Mouse (Mus musculus) kidney, embryonic 14.5 days (tissue): ENCODE measurements around the gene Rfx7. TPM values are rescaled to one million over a fixed set of nuclear protein-coding genes. Genes with fewer than 3 reads are reported as not detected.

Experiments
- ATAC-seq: fragments of 200-750 bp; cut with Nextera tagmentation; 2 replicates; pipeline ENCODE4 v1.8.0; 2017; ENCODE audit warnings: moderate number of reproducible peaks, mild to moderate bottlenecking, moderate TSS enrichment, moderate library complexity; ENCODE audit not compliant: low FRiP score, low TSS enrichment
- H3K27ac ChIP-seq: fragments of 300-500 bp; sonication (generic); 2 replicates; pipeline ENCODE4 v1.5.1; 2014; ENCODE audit warnings: low read depth, mild to moderate bottlenecking, low read length, moderate library complexity, mixed read lengths
- H3K27me3 ChIP-seq: fragments of 300-500 bp; sonication (generic); 2 replicates; pipeline ENCODE4 v1.6.1; 2014; ENCODE audit warnings: mild to moderate bottlenecking, low read length; ENCODE audit not compliant: control insufficient read depth, insufficient read depth
- H3K36me3 ChIP-seq: fragments of 300-500 bp; sonication (generic); 2 replicates; pipeline ENCODE4 v1.6.1; 2014; ENCODE audit warnings: low read length, mixed read lengths; ENCODE audit not compliant: control insufficient read depth, insufficient read depth
- H3K4me1 ChIP-seq: fragments of 300-500 bp; sonication (generic); 2 replicates; pipeline ENCODE4 v1.6.1; 2014; ENCODE audit warnings: low read length, mixed read lengths; ENCODE audit not compliant: control insufficient read depth, insufficient read depth
- H3K4me2 ChIP-seq: fragments of 300-500 bp; sonication (generic); replicated peaks from 2 replicates; pipeline ENCODE4 v1.6.1; 2014; ENCODE audit warnings: low read depth, mild to moderate bottlenecking, low read length
- H3K4me3 ChIP-seq: fragments of 300-500 bp; sonication (generic); 2 replicates; pipeline ENCODE4 v1.5.1; 2014; ENCODE audit warnings: mild to moderate bottlenecking, low read length
- H3K9ac ChIP-seq: fragments of 300-500 bp; sonication (generic); 2 replicates; pipeline ENCODE4 v1.6.1; 2014; ENCODE audit warnings: low read depth, mild to moderate bottlenecking, low read length, moderate library complexity
- H3K9me3 ChIP-seq: fragments of 300-500 bp; sonication (generic); 2 replicates; pipeline ENCODE4 v1.6.1; 2016; ENCODE audit warnings: low read length; ENCODE audit not compliant: control insufficient read depth
- WGBS: fragments of 180-500 bp; shearing (Covaris S2); extraction: QIAGEN DNeasy Blood & Tissue Kit; methylation state at CpG from one replicate; pipeline ENCODE4 v1.1.7; 2014; 5-methylcytosine and 5-hydroxymethylcytosine counted together
- polyA plus RNA-seq: library from polyadenylated mRNA; unstranded; fragments of >200 nt; fragmentation: Nextera tagmentation; extraction: Ambion mirVana; gene quantifications from 2 replicates; pipeline ENCODE4 v1.2.1, GENCODE M21; 2014

Gene Rfx7
- polyA plus RNA-seq, 1 experiment from 2014 or later: 24.2 TPM

DNA sequence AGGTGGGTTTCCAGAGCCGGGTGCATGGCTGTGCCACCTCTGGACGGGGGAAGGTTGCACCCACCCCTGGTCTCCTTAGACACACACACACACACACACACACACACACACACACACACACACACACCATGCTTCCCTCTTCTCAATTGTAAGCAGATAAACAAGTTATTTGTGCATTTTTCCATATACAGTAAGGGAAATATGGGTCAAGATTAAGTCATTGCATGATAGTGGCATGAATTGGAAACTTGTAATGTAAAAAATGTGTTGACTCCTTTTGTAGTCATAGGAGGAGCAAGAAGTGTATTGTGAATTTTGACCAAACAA is 1.0 kb downstream of the Rfx7 start:
- Histone ChIP-seq H3K36me3 (no peaks in the 10 kb centered on the region), H3K4me2 (peak overlapping the region; percentile 67), H3K4me3 (peak overlapping the region; percentile 94), H3K9me3 (no peaks in the 10 kb centered on the region), H3K4me1 (peaks cover 4% of the 10 kb centered on the region; the same call in 1 of the 2 replicates), H3K27ac (peak overlapping the region; percentile 99; the same call in 1 of the 2 replicates), H3K9ac (peak overlapping the region; percentile 97), H3K27me3 (no peaks in the 10 kb centered on the region)
- 0% methylated on average over 2 of the region's 2 CpGs for WGBS
- ATAC-seq: peak; percentile 24; the same call in 1 of the 2 replicates

DNA sequence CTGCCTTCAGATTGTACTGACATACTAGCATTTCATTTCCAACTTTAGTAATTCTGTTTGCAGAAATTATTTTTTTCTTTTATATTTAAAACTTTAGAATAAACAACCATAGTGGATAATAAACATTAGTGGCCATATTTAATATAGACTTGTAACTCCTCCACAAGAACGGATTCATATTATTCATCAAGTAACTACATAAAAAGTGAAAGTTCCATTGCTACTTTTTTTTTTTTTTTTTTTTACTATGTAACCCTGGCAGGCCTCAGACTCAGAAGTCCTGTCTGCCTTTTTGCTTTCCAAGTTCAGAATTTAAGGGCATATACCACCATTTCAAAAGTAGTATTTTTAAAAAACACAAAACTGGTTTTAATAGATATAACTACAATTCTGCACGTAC is 2.9 kb downstream of the Rfx7 start:
- Histone ChIP-seq H3K4me3 (no peak overlapping the region), H3K9ac (no peak overlapping the region), H3K9me3 (no peaks in the 10 kb centered on the region), H3K36me3 (no peaks in the 10 kb centered on the region), H3K27ac (no peak overlapping the region), H3K27me3 (no peaks in the 10 kb centered on the region), H3K4me1 (peaks cover 4% of the 10 kb centered on the region; the same call in 1 of the 2 replicates), H3K4me2 (no peak overlapping the region)
- 82% methylated on average over 2 of the region's 2 CpGs for WGBS
- no peak for ATAC-seq

GRCm38 (mm10) chr9:72535394-72535793 is 3.4 kb downstream of the Rfx7 start:
- no peak overlapping the region for H3K4me3 ChIP-seq
- H3K36me3 ChIP-seq: no peaks in the 10 kb centered on the region; the same call in 1 of the 2 replicates
- peaks cover 4% of the 10 kb centered on the region; the same call in 1 of the 2 replicates for H3K4me1 ChIP-seq
- no peaks in the 10 kb centered on the region for H3K9me3 ChIP-seq
- 85% methylated on average over 3 of the region's 3 CpGs for WGBS
- no peak overlapping the region for H3K4me2 ChIP-seq
- no peaks in the 10 kb centered on the region for H3K27me3 ChIP-seq
- H3K9ac ChIP-seq: no peak overlapping the region
- no peak for ATAC-seq
- H3K27ac ChIP-seq: no peak overlapping the region

DNA sequence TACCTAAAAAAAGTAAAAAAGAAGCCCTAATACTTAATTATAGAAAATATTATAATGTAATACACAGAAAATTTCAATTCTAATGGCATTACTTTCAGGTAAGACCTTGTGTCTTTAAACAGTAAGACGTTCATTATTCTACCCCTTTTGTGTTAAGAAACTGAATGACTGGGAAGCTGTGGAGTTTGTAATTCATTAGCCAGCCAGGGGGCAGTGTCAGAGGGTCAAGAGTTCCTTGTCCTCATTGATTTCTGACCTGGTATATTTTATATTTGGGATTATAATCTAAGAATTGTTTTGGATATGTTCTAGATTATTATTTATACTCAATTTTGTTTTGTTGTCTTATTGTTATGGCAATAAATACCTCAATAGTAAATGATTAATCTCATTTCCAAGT is 5.0 kb downstream of the Rfx7 start:
- no peak overlapping the region for H3K27ac ChIP-seq
- 53% methylated on average over 1 of the region's 1 CpGs for WGBS
- no peaks in the 10 kb centered on the region for H3K27me3 ChIP-seq
- 0 out of 2 replicates have a peak, but pooled peaks cover 4% of the 10 kb centered on the region for H3K4me1 ChIP-seq
- H3K4me3 ChIP-seq: no peak overlapping the region
- H3K9me3 ChIP-seq: no peaks in the 10 kb centered on the region
- H3K36me3 ChIP-seq: no peaks in the 10 kb centered on the region; the same call in 1 of the 2 replicates
- no peak overlapping the region for H3K9ac ChIP-seq
- ATAC-seq: no peak
- H3K4me2 ChIP-seq: no peak overlapping the region

GRCm38 (mm10) chr9:72543590-72543989 is 11.6 kb downstream of the Rfx7 start:
- Histone ChIP-seq H3K4me1 (no peaks in the 10 kb centered on the region), H3K9ac (no peak overlapping the region), H3K4me3 (no peak overlapping the region), H3K4me2 (no peak overlapping the region), H3K9me3 (no peaks in the 10 kb centered on the region), H3K27ac (no peak overlapping the region), H3K36me3 (peaks cover 7% of the 10 kb centered on the region; the same call in 1 of the 2 replicates), H3K27me3 (no peaks in the 10 kb centered on the region)
- ATAC-seq: no peak

DNA sequence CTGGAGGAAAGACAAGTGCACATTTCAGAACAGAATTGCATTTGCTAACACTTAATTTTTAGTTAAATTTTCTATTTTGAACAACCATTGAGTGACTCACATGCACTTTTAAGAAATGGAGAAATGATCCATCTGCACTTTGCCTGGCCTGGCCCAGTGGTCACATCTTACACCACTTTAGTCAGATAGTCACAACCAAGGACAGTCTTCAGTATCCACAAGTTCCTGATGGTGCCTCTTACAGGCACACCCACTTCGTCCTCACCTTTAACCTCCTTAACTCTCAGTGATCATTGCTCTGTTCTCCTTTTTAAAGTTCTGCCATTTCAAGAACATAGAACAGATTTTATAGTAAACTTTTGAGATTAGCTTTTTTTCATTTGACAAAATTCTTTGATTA is 26.7 kb downstream of the Rfx7 start:
- Histone ChIP-seq H3K4me1 (no peaks in the 10 kb centered on the region), H3K36me3 (no peaks in the 10 kb centered on the region), H3K9me3 (no peaks in the 10 kb centered on the region), H3K4me2 (no peak overlapping the region), H3K4me3 (no peak overlapping the region), H3K27ac (no peak overlapping the region), H3K27me3 (no peaks in the 10 kb centered on the region), H3K9ac (no peak overlapping the region)
- ATAC-seq: no peak
- WGBS: 81% methylated on average over 1 of the region's 1 CpGs

- H3K9me3 ChIP-seq: no peaks in the 10 kb centered on the region
- H3K9ac ChIP-seq: no peak overlapping the region
- H3K4me3 ChIP-seq: no peak overlapping the region
- no peak overlapping the region for H3K4me2 ChIP-seq
- 85% methylated on average over 2 of the region's 2 CpGs for WGBS
- no peaks in the 10 kb centered on the region for H3K27me3 ChIP-seq
- H3K4me1 ChIP-seq: no peaks in the 10 kb centered on the region
- H3K27ac ChIP-seq: no peak overlapping the region
- no peaks in the 10 kb centered on the region for H3K36me3 ChIP-seq
- no peak for ATAC-seq
These were observed 28.3 kb downstream of the Rfx7 start for GRCm38 (mm10) chr9:72560316-72560715.

- Histone ChIP-seq H3K4me1 (no peaks in the 10 kb centered on the region), H3K4me3 (no peak overlapping the region), H3K36me3 (no peaks in the 10 kb centered on the region), H3K9me3 (no peaks in the 10 kb centered on the region), H3K27me3 (no peaks in the 10 kb centered on the region), H3K4me2 (no peak overlapping the region), H3K27ac (no peak overlapping the region), H3K9ac (no peak overlapping the region)
- WGBS: 95% methylated on average over 3 of the region's 3 CpGs
- no peak for ATAC-seq
These were observed 31.2 kb downstream of the Rfx7 start for GRCm38 (mm10) chr9:72563277-72563676.

DNA sequence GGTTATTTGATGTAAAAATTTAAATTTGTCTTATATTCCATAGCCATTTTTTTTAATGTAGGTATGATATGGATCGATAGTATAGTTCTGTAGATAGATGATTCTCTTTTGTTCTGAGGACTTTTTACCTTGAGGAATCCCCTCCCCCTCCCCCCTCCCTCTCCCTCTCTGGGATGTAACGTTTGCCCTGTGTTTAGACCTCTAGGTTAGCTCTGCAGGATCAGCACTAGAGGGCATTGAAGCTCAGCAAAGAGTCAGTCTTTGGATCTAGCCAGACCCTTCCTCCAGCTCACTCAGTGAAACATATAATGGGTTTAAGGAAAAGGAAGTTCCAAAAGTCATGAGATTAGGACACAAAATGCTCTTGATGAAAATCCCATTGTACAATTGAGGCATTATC is 35.1 kb downstream of the Rfx7 start:
- H3K36me3 ChIP-seq: no peaks in the 10 kb centered on the region
- no peak overlapping the region for H3K27ac ChIP-seq
- no peak overlapping the region for H3K4me2 ChIP-seq
- no peaks in the 10 kb centered on the region for H3K27me3 ChIP-seq
- WGBS: 55% methylated on average over 2 of the region's 2 CpGs
- H3K9me3 ChIP-seq: no peaks in the 10 kb centered on the region
- H3K9ac ChIP-seq: no peak overlapping the region
- H3K4me3 ChIP-seq: no peak overlapping the region
- ATAC-seq: no peak
- H3K4me1 ChIP-seq: no peaks in the 10 kb centered on the region
